Mouse (Mus musculus) thymus, postnatal 4 days (tissue): ENCODE results near the gene Cd6.

Source experiments
- DNase-seq: peaks from one replicate; pipeline ENCODE4 v3.0.0; 2021

Cd6 gene

GRCm38 (mm10) chr19:10835671-10836070, 5.8 kb upstream of the Cd6 start:
- DNase-seq, result no peak

GRCm38 (mm10) chr19:10833611-10834010, 3.8 kb upstream of the Cd6 start:
- DNase-seq, result no peak

GRCm38 (mm10) chr19:10832030-10832429, 2.2 kb upstream of the Cd6 start:
- DNase-seq, result no peak

GRCm38 (mm10) chr19:10831424-10831823, 1.6 kb upstream of the Cd6 start:
- DNase-seq, result peak; percentile 95

- peak; percentile 63 for DNase-seq
These were observed 1.5 kb downstream of the Cd6 start for GRCm38 (mm10) chr19:10828321-10828720.

- no peak for DNase-seq
These were observed 5.8 kb downstream of the Cd6 start for GRCm38 (mm10) chr19:10824061-10824460.

GRCm38 (mm10) chr19:10822534-10822933, 7.3 kb downstream of the Cd6 start:
- no peak for DNase-seq

GRCm38 (mm10) chr19:10821319-10821718, 8.5 kb downstream of the Cd6 start:
- DNase-seq, result no peak

GRCm38 (mm10) chr19:10818217-10818946, 11.5 kb downstream of the Cd6 start:
- DNase-seq, result no peak

GRCm38 (mm10) chr19:10816462-10816861, 13.4 kb downstream of the Cd6 start:
- no peak for DNase-seq

- no peak for DNase-seq
These were observed 14.0 kb downstream of the Cd6 start for GRCm38 (mm10) chr19:10815871-10816270.

GRCm38 (mm10) chr19:10813905-10814304, 16.0 kb downstream of the Cd6 start:
- no peak for DNase-seq

GRCm38 (mm10) chr19:10813039-10813438, 16.8 kb downstream of the Cd6 start:
- no peak for DNase-seq

GRCm38 (mm10) chr19:10811471-10811870, 18.4 kb downstream of the Cd6 start:
- DNase-seq, result no peak

GRCm38 (mm10) chr19:10810176-10810492, 19.7 kb downstream of the Cd6 start:
- DNase-seq, result no peak

GRCm38 (mm10) chr19:10809428-10810175, 20.3 kb downstream of the Cd6 start:
- DNase-seq, result no peak

GRCm38 (mm10) chr19:10808524-10809233, 21.2 kb downstream of the Cd6 start:
- no peak for DNase-seq

GRCm38 (mm10) chr19:10805661-10806285, 24.1 kb downstream of the Cd6 start:
- no peak for DNase-seq

- no peak for DNase-seq
These were observed 24.8 kb downstream of the Cd6 start for GRCm38 (mm10) chr19:10804850-10805660.

- DNase-seq, result no peak
These were observed 26.1 kb downstream of the Cd6 start for GRCm38 (mm10) chr19:10803751-10804150.

- DNase-seq, result no peak
These were observed 28.0 kb downstream of the Cd6 start for GRCm38 (mm10) chr19:10801906-10802305.

GRCm38 (mm10) chr19:10801070-10801469, 28.8 kb downstream of the Cd6 start:
- DNase-seq, result no peak

- no peak for DNase-seq
These were observed 30.7 kb downstream of the Cd6 start for GRCm38 (mm10) chr19:10799155-10799554.
